Mouse (Mus musculus): ENCODE results near the gene BC048403. TPM values are rescaled to one million over a fixed set of nuclear protein-coding genes. Genes with fewer than 3 reads are reported as not detected.
A peak's percentile ranks its signal among the peaks of the same experiment; 100 is the strongest.
"Not testable (repeated sequence)": the region's sequence is repeated elsewhere in the genome, so short reads cannot be mapped to it uniquely, and the experiment has no call there.

BC048403 gene
- total RNA-seq, 1 experiment from 2014 or later, result 6.8 TPM

DNA sequence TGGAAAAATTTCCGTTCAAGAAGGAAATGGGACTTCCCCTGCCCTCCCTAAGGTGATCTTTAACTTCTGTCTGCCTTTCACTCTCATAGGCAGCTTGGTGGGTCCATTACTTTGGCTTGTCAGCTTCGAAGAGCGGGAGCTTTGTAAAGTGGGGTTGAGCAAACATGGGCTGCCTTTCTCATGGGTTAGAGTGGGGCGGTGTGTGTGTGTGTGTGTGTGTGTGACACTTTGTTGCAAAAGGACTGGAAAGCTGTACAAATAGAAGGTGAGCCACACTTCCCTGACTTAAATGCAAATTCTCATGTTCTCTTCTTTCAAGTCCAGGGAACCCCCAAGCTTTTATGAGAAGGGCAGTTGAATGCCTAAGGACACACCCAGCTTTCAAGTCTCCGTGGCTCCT lies 14.5 kb downstream of the BC048403 start:
- no peak for ATAC-seq (ENCODE audit: extremely low read depth, insufficient number of reproducible peaks, low FRiP score, poor library complexity, severe bottlenecking)

DNA sequence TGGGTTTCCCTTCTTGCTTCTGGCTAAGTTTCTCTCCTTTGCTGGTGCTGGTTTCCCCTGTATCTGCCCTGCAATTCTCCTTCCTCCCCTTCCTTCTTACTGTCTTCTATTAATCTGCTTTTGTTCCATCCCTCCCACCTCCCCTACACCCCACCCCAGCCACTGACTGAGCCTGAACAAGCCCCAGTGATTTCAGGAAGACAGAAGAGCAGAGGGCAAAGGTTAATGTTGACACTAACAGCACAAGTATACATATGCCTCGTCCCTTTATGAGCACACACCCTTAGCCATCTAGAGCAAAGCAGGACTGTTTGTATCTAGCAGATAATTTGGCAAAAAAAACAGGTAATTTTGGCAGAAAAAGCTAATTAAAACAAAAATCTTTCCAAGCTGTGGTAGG lies 16.1 kb downstream of the BC048403 start:
- ATAC-seq (ENCODE audit: extremely low read depth, insufficient number of reproducible peaks, low FRiP score, poor library complexity, severe bottlenecking), result no peak

DNA sequence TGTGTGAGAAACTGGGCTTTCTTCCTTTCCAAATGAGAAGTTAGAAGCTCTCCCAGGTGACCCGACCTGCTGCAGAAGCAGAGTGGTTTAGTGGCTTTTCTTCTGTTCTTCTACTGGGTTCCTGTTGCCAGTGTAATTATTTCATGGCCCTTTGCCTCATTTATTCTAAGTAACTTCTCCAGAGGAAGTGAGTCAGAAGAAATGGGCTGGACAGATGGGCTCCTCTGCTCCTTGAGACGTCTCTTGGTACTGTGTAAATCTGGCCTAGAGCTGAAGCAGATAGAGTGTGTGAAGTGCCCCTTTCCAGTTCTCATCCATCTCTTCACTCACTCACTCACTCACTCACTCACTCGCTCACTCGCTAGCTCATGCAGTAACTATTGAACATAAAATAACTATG lies 16.9 kb downstream of the BC048403 start:
- ATAC-seq (ENCODE audit: extremely low read depth, insufficient number of reproducible peaks, low FRiP score, poor library complexity, severe bottlenecking), result no peak

DNA sequence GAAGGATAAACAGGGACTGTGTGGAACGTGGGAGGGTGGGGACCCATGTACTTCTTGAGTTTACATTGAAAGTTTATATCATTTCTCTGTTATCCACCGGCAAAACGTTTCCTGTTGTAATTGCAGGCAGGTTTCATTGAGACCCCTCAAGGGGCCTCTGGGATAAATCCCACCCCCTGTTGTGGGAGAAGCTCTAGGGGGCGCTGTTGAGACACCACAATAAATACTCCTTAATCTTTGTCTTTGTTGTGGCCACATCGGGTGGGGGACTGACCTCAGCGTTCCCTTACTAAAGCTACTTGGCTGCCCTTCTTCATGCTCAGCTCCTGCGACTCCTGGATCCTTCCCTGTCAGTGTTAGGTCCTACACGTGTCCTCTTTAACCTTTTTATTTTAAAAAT lies 19.4 kb downstream of the BC048403 start:
- no peak for ATAC-seq (ENCODE audit: extremely low read depth, insufficient number of reproducible peaks, low FRiP score, poor library complexity, severe bottlenecking)

DNA sequence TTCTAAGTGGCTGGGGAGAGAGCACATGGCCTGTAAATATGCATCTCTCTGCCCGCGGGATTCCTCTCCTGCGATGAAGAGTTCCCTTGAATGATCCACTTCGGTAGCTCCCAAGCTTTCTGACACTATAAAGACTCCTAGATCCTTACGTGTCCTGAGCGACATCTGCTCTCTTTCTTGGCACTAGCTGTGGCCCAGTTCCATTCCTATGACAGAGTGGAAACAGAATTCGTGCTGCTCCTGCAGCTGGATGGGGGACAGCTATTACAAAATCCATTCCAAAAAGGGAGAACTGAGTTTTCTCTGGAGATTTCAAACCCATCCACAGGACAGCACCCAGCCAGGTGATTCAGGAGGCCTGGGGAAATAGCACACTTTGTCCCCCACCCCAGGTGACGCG lies 22.4 kb downstream of the BC048403 start:
- no peak for ATAC-seq (ENCODE audit: extremely low read depth, insufficient number of reproducible peaks, low FRiP score, poor library complexity, severe bottlenecking)

DNA sequence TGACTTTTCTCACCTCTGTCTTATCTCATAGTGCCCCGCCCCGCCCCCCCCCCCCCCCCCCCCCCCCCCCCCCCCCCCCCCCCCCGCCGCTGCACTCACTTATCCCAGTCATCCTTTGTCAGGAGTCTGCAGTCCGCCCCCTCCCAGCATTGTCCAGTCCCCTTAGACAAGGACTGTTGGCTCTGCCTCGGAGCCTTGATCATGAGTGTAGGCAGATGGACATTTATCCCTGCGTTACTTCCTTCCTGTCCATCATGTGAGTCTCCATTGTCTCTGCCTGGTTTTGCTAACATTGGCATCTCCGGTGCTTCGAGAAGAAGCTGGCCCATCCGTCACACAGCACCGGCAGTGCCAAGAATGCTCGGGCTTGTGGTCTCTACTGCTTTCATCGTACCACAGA lies 23.5 kb downstream of the BC048403 start:
- no peak for ATAC-seq (ENCODE audit: extremely low read depth, insufficient number of reproducible peaks, low FRiP score, poor library complexity, severe bottlenecking)

DNA sequence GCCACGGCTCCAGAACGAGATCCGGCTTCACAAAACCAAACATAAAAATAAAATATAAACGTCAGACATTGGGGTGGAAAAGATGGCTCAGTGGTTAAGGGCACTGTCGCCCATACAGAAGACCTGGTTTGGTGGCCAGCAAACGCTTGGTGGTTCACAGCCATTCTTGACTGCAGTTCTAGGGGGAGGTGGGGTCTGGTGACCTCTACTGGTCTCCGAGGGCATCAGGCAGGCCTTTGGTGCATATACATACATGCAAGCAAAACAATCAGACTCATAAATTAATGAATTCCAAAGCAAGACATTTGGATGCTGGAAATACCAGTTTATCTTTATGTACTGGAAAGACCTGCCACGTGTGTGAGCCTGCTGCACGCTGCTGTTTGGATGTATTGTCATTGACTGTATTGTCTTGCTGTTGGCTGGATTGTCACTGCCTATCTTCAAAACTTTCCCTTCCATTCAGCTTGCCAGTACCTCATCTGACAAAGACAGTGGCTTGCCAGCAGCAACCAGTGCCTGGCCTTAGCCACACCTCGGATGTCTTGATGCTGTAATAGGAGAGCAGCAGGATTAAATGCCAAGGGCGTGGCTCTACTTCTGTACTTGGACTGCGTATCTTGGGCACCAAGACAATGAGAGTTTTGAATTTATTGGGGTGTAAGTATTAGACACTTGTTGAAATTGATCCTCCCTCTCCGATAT lies 24.9 kb downstream of the BC048403 start:
- ATAC-seq (ENCODE audit: extremely low read depth, insufficient number of reproducible peaks, low FRiP score, poor library complexity, severe bottlenecking), result peak; percentile 44; the same call in 1 of the 2 replicates

DNA sequence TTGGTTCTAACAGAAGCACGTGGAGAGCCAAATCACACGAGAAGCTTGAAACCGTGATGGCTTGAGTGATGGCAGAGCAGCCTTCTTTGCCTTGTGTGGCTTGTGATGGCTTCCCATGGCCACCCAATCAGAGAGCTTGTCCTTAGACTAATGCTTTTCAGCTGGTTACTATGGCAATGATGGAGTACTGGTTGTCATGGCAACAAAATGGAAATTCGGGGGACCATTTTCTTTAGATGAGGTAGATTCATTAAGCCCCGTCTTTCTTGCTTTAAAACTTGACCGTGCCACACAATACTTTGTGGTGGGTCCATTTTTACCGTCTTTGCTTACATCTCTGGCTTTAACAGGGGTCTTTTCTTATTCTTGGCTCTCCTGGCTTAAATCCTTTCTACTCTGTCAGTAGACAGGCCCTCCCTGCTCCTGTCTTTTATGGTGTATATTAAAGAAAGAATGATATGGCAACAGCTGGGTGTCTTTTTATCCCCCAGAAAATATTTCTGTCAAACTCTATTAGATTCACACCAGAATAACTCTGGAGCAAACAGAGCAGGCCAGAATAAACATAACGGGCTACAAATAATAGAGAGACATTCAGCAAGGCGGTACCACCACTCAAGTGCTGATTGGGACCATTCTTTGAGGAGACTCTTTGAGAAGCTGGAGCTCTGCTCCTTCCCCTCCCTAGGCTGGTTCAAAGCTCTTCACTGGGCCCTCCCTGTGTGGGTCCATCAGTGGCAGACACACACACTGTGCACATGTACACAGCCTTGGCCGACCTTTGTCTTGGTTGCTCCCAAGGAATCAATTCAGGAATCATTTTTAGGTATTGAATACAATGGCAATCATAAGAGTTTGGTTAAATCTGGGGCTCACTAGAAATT lies 25.7 kb downstream of the BC048403 start:
- ATAC-seq (ENCODE audit: extremely low read depth, insufficient number of reproducible peaks, low FRiP score, poor library complexity, severe bottlenecking), result no peak

DNA sequence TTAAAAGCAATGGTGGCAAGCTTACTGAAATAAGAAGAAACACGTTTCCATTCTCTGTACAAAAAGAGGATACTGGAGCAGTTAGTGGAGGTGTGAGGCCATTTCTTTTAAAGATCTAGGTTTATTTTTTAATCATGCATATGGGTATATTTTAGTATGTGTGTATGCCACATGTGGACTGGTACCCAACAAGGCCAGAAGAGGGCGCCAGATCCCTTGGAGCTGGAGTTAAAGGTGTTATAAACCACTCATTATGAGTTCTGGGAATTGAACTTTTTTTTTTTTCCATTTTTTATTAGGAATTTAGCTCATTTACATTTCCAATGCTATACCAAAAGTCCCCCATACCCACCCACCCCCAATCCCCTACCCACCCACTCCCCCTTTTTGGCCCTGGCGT lies 27.6 kb downstream of the BC048403 start:
- ATAC-seq (ENCODE audit: extremely low read depth, insufficient number of reproducible peaks, low FRiP score, poor library complexity, severe bottlenecking), result not testable (repeated sequence)

DNA sequence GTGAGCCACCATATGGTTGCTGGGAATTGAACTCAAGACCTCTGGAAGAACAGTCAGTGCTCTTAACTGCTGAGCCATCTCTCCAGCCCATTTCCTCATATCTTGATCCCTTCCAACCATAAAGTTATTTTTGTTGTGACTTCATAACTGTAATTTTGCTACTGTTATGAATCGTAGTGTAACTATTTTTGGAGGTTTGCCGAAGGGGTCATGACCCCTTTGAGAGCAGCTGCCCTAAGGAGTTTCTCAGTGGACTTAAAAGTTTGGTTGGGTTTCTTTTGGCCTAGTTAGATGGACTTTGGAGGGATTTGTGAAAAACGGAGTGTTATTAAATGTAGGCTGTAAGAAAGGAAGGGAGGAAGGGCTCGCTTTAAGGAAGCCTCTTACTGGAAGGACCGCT lies 30.0 kb downstream of the BC048403 start:
- no peak for ATAC-seq (ENCODE audit: extremely low read depth, insufficient number of reproducible peaks, low FRiP score, poor library complexity, severe bottlenecking)

DNA sequence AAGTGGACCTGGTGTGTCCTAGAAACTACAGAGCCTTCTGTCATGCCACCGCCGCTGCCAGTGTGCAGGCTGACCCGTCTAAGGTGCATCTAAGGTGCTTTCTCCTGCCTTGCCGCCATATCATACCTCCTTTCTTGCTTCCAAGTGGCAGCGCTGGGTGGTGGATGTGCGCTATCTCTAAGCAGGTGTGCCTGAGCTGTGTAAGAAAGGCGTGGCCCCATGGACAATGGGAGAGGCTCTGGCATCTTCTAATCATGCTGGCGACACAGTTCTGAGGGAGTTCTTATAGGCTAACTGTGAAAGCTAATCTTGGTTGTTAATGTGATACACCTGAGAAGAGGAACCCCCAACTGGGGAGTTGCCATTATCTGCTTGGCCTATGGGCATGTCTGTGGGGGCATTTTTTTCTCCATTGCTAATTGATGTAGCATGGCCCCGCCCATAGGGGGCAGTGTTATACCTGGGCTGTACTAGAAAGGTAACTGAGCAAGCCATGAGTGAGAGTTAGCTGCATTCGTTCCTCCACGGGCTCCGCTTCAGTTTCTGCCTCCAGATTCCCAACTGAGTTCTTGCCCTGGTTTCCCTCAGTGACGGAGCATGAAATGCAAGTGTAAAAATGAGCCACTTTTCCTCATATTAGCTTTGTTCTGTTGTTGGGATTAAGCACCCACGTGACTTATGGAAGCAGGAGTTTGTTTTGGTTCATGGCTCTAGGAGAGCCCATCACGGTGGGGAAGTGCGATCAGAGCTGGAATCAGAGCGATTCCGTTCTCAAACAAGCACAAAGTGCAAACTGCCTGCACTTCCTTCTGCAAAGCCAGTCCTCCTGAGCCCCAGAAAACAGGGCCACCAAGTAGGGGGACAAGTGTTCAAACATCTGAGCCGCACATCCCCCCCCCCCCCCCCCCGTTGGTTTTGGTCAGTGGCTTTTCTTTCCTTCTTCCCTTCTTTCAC lies 31.2 kb downstream of the BC048403 start:
- peak; percentile 80 for ATAC-seq (ENCODE audit: extremely low read depth, insufficient number of reproducible peaks, low FRiP score, poor library complexity, severe bottlenecking)

DNA sequence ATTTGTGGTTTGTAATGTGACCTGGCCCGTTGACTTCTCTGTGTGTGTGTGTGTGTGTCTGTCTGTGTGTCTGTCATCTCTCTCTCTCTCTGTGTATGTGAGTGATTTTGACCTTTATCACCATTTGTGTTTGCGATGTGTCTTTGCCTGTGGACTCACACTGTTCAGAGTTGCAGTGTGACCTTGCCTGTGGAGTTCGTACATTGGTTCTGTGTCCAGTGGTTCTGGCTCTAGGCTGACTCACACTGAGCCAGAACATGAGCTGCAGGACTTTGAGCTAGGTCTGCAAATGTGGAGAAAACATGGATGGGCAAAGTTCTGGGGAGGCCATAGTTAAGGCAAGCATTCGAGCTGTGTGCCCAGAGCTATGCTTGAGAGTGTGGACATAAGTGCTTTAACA lies 34.1 kb downstream of the BC048403 start:
- ATAC-seq (ENCODE audit: extremely low read depth, insufficient number of reproducible peaks, low FRiP score, poor library complexity, severe bottlenecking), result no peak

DNA sequence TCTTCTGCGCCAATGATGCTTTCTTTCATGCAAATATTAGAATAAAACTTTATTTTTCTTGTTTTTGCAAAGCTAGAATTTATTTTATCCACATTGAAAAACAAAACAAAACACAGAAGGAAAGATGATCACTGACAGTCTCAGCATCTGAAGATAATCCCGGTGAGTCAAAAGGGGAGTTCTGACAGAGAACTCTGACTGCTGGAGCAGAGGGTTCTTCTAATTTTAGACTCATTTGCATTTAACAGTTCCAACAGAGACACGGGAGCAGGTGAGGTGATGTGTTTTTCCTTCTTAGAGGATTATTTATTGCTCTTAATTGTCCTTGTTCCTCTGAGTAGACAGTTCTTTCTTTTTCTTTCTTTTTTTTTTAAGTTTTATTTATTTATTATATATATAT lies 36.3 kb downstream of the BC048403 start:
- no peak for ATAC-seq (ENCODE audit: extremely low read depth, insufficient number of reproducible peaks, low FRiP score, poor library complexity, severe bottlenecking)

DNA sequence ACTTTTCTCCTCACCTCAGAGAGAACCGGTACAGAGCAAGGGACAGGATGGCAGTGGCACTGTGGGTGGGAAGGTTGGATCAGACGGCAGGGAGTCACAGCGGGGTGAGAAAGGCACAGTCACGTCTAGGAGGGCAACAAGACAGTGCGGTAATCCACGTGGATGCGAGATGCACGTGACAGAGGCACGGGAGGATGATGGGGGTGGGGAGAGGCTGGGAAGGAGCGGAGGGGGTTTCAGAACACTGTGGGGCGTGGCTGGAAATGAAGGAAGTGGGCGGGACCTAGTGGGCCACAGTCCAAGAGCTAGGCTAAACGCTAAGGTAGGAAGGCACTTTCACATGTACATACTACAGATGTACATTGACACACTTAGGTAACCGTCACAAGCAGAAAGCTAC lies 41.4 kb downstream of the BC048403 start:
- ATAC-seq (ENCODE audit: extremely low read depth, insufficient number of reproducible peaks, low FRiP score, poor library complexity, severe bottlenecking), result peak; percentile 31; the same call in 1 of the 2 replicates

DNA sequence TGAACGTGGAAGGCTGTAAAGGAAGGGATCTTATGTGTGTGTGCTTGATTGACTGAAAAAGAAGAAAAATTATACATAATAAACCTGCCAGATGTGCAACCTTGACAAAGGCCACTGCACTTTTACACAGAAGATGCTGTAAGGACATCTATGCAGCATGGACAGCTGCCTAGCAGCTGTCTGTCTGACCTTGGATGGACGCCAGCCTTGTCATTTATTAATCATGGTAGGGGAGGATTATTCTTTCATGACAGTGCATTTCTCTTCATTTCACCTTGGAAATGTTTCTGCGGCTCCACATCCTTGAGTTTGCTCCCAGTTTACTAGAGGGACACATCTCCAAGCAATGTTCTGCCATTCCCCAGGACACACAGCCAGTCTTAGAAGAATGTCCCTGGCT lies 48.8 kb downstream of the BC048403 start:
- no peak for ATAC-seq (ENCODE audit: extremely low read depth, insufficient number of reproducible peaks, low FRiP score, poor library complexity, severe bottlenecking)

DNA sequence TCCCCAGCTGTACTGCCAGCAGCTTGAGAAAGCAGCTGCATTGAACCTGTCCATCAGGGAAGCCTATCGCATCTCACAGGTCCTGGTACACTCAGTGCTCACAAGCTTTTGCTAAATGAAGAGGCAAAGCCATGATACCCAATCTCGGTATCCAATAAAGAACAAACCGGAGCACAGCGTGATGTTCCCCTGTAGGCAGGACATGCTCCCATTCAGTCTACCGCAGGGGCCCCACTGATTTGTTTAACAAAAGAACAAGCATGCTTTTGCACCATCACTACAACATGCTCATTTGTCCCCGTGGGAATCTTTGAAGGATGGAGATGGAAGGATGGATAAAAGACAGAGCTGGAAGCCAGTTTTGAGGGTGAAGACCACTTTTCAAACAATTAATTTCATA lies 50.3 kb downstream of the BC048403 start:
- no peak for ATAC-seq (ENCODE audit: extremely low read depth, insufficient number of reproducible peaks, low FRiP score, poor library complexity, severe bottlenecking)

DNA sequence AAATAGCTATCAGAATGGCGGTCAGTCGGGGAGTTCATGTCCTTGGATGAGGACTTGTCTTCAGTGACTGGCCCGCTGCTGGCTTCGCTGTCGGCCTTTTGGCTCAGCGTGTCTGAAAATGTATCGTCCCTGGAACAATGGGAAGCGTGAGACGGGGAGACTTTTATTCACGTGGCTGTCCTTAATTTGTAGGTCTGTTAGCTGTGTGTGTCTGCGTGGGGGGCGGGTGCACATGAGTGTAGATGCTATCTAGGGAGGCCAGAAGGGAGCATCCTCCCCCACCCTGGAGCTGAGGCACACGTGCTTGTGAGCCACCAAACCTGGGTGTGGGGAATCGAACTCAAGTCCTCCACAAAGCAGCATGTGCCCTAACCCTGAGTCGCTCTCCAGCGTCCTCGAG lies 52.9 kb downstream of the BC048403 start:
- no peak for ATAC-seq (ENCODE audit: extremely low read depth, insufficient number of reproducible peaks, low FRiP score, poor library complexity, severe bottlenecking)

DNA sequence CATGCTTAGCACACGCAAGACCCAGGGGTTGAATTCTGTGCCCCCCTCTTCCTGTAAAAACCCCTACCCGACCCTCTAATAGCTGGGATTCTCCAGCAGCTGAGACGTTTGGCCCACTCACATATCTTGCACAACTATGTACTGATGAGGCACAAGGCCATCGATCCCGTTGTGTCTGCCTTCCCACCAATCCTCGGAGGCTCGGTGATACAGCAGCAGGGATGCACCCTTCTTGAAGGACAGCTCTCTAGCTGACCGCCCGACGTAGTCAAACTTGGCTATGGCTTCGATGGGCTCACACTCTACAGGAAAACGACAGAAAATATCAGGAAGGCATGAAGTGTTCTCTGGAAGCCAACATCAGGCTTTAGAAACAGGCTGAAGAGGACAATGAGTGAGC lies 54.7 kb downstream of the BC048403 start:
- ATAC-seq (ENCODE audit: extremely low read depth, insufficient number of reproducible peaks, low FRiP score, poor library complexity, severe bottlenecking), result no peak

DNA sequence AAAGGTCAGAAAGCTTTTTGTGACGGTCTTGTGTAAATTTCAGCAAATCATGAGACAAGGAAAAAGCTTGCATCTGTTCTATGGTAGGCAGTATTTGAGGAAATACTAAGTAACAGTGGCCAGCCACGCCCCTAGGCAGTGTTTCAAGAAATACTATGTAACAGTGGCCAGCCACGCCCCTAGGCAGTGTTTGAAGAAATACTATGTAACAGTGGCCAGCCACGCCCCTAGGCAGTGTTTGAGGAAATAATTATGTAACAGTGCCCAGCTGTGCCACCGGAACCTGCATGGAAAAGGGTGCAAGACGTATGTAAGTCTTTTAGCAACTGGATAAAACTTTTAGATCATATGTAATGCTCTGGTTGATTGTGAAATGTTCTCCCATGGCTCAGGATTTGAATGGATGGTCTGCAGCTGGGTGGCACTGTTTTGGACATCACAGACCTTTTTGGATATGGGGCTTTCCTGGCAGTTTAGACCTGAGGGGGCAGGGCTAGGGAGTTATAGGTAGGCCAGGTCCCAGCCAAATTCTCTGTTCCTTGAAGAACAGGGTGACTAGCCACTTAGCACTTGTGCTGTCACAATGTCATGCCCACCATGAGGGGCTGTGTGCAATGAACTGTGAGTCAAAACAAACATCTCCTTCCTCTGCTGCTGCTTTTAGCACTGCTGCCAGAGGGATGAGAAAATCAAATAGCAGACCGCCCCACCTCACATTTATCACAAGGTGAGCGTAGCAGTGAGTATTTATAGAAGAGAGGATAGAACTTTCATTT lies 56.5 kb downstream of the BC048403 start:
- ATAC-seq (ENCODE audit: extremely low read depth, insufficient number of reproducible peaks, low FRiP score, poor library complexity, severe bottlenecking), result peak; percentile 98

Measured in neutrophil, adult 5-6 weeks (primary cell).